ENCODE assay signal across 25 mouse cellular contexts in the genomic region with DNA sequence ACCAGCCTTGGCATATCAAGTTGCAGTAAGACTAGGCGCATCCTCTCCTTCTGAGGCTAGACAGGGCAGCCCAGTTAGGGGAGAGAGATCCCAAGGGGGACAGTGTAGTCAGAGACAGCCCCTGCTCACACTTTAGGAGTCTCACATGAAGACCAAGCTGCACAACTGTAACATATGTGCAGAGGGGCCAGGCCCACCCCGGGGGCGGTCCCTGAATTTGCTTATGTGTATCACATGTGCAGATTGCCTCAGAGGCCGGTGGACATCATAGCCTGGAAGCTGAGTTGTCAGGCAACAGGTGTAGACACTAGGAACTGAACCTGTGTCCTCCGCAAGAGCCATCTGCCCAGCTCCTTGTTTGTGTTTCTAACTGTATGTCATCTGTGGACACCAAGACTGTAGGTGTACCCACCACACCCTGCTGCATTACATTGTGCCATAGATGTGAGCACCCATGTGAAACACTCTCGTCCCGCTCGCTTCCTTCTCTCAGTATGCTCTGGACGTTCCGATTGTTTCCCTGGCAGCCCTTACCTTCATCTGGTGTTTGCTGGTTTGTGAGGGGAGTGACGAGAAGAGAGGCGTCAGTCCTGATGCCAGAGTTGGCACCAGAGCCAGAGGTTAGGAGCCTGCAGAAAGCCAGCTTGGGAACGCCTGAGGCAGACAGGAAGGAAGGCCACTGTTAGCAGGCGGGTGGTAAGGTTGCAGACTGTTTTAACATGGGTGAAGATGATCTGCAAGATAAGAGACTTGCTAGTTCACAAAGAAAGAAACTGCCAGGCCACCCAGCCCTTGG. TPM values are rescaled to one million over a fixed set of nuclear protein-coding genes. Genes with fewer than 3 reads are reported as not detected.
"Had no signal": no experiment of that assay in that cellular context is flagged by ENCODE, and none has a peak within 500 bp of the region (broad histone marks: within the 10 kb centered on the region; RNA-seq: fewer than 3 reads in every experiment).

No protein-coding gene starts in this region.

- H3K4me3 ChIP-seq: limb, embryonic 15.5 days; liver, embryonic 13.5 days; midbrain, embryonic 15.5 days; neural tube, embryonic 13.5 days had no signal

- H3K4me2 ChIP-seq: limb, embryonic 15.5 days; liver, embryonic 13.5 days; lung, embryonic 14.5 days; midbrain, embryonic 11.5 days; midbrain, embryonic 15.5 days; neural tube, embryonic 13.5 days had no signal

- ATAC-seq: midbrain, embryonic 15.5 days had no signal

- H3K9ac ChIP-seq: limb, embryonic 15.5 days; liver, embryonic 13.5 days; lung, embryonic 14.5 days; midbrain, embryonic 15.5 days; neural tube, embryonic 13.5 days had no signal

- DNase-seq: kidney, adult 11 months; kidney, postnatal 10 days; layer of hippocampus, adult 9-11 months; layer of hippocampus, postnatal 36 days; liver, embryonic 13.5 days; lung, embryonic 14.5 days; retina, postnatal 1 day; right cerebral cortex, postnatal 4 days; spleen, adult 18-20 months; thymus, adult 18-20 months; thymus, postnatal 25 days had no signal

- H3K9me3 ChIP-seq: limb, embryonic 15.5 days; liver, embryonic 13.5 days; megakaryocyte, embryonic 14.5 days; midbrain, embryonic 15.5 days; neural tube, embryonic 13.5 days had no signal

- H3K27me3 ChIP-seq: limb, embryonic 15.5 days; liver, embryonic 13.5 days; megakaryocyte, embryonic 14.5 days; midbrain, embryonic 15.5 days; neural tube, embryonic 13.5 days had no signal

- H3K27ac ChIP-seq: limb, embryonic 15.5 days; macrophage; midbrain, embryonic 15.5 days; neural tube, embryonic 13.5 days had no signal

RNA-seq across cellular contexts. Expression of a gene that starts 7.2 kb away (rescaled TPM):
- total RNA-seq: layer of hippocampus, postnatal 36 days; left cerebral cortex, postnatal 25 days; monocyte, adult 5-6 weeks had no signal
- polyA plus RNA-seq: intestine, embryonic 14.5 days; macrophage; midbrain, embryonic 15.5 days; stomach, embryonic 14.5 days had no signal

RNA-seq across cellular contexts. Expression of a gene that starts 14.7 kb away (rescaled TPM):
- total RNA-seq: monocyte, adult 5-6 weeks had no signal

RNA-seq across cellular contexts. Expression of a gene that starts 15.5 kb away (rescaled TPM):
- total RNA-seq: layer of hippocampus, postnatal 36 days; left cerebral cortex, adult 8-10 months; left cerebral cortex, postnatal 25 days; monocyte, adult 5-6 weeks had no signal
- polyA plus RNA-seq: intestine, embryonic 14.5 days; large intestine, adult 2 months; limb, embryonic 11.5 days; limb, embryonic 15.5 days; liver, embryonic 13.5 days; lung, embryonic 14.5 days; macrophage; midbrain, embryonic 11.5 days; midbrain, embryonic 15.5 days; neural tube, embryonic 13.5 days; stomach, embryonic 14.5 days; urinary bladder, adult 2 months had no signal

RNA-seq across cellular contexts. Expression of a gene that starts 15.9 kb away (rescaled TPM):
- total RNA-seq: monocyte, adult 5-6 weeks had no signal
- polyA plus RNA-seq: macrophage; midbrain, embryonic 11.5 days had no signal
